Mouse (Mus musculus) lung, postnatal 0 days (tissue): ENCODE measurements around the gene Pbx1.

Experiments used
- CTCF ChIP-seq: IDR thresholded peaks from 2 replicates; pipeline ENCODE4 v1.5.1; 2016; ENCODE audit warnings: antibody characterized with exemption, mild to moderate bottlenecking
- EP300 ChIP-seq: IDR thresholded peaks from 2 replicates; pipeline ENCODE4 v1.6.1; 2016; ENCODE audit warnings: antibody characterized with exemption, mild to moderate bottlenecking, control low read depth

DNA sequence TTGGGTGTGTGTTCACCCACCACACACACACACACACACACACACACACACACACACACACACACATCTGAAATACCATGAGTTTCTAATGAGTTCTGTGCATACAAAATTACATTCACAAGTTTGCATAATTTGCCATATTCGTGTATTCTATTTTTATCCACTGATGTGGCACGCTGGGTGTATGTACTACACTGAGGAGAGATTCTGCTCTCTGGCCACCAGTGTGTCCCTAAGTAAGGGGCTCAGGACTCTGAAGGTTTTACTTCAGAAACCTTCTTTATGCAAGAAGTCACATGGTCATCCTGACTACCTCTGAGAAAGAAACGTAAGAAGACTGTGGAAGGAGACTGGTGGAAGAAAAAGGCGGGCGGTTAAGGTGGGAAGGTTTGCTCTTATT is 191.7 kb downstream of the Pbx1 start:
- no peak for TF ChIP-seq CTCF
- TF ChIP-seq EP300, result no peak
